Mouse (Mus musculus): Measurements from ENCODE around the gene Wfdc5.

Wfdc5 gene

GRCm38 (mm10) chr2:164180124-164180523, 2.4 kb downstream of the Wfdc5 start:
- ChIA-PET CTCF (interaction anchor here (0.5 to 2.3 kb wide), 20 partner anchors 10 to 1679 kb away, joined by 3 to 14 read pairs (median 3); partner anchors contain the start of genes Kcns1 (in 2 of the 4) and Wfdc12 (in 1 of the 4)), POLR2A (interaction anchor here in 2 of 4 experiments (0.6 to 1.4 kb wide), 8 partner anchors 9 to 86 kb away, joined by 3 to 11 read pairs (median 4); partner anchors contain the start of gene Kcns1 (in 1 of the 2))

DNA sequence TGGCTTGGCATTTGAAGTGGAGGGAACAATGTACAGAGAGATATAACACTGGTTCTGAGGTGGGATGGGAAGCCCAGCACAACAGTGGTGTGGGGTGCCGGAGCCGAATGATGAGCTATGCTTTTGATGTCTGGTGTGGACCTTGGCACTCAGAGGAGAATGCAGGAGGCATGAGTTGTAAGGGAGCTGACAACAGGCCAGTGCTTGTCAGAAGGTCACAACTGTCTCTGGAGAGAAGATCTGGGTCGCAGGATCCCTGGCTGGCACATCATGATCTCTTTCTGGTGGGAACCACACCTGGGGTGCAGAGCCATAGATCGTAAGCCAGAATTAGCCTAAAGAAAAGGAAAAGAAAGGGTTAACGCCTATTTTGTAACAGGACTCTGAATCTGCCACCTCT, 4.7 kb downstream of the Wfdc5 start:
- CTCF ChIA-PET, result interaction anchor here in 2 of 4 experiments (0.6 to 0.9 kb wide), 3 partner anchors 9 to 420 kb away, joined by 3 to 14 read pairs (median 3); no protein-coding TSS in a partner anchor

DNA sequence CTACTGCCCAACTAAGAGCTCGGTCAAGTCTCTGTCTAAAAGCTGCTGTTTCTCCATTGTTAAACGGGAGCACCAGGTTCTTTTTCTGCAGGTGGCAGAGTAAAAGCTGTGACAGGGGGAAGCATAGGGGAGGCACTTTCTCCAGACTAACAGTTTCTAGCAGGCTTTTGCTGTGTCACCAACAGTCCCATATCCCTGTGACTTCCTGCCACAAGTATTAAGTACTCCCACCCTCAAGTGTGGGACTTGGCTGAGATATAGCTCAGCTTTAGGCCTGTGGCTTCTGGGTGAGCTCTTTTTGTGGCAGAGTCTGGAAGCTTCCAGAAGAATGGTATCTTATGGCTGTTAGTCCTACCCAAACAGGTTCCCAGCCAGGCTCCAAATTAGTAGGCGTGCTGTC, 6.7 kb downstream of the Wfdc5 start:
- POLR2A ChIA-PET, result interaction anchor here in 1 of 4 experiments (0.6 to 1.2 kb wide), 3 partner anchors 35 to 106 kb away, joined by 3 read pairs; partner anchors contain the start of genes Stk4 and Tomm34

More for the DNA sequence above, 4.7 kb downstream of the Wfdc5 start:
- POLR2A ChIA-PET, result no interaction called here

GRCm38 (mm10) chr2:164174649-164175395, 7.7 kb downstream of the Wfdc5 start:
- CTCF ChIA-PET, result interaction anchor here in 2 of 4 experiments (0.6 to 0.7 kb wide), 2 partner anchors 52 to 372 kb away, joined by 3 to 4 read pairs; no protein-coding TSS in a partner anchor
- POLR2A ChIA-PET, result interaction anchor here in 2 of 4 experiments (0.6 to 1.2 kb wide), 4 partner anchors 10 to 180 kb away, joined by 3 read pairs; partner anchors contain the start of genes Stk4 (in 1 of the 2) and Tomm34 (in 1 of the 2)

More for the DNA sequence above, 6.7 kb downstream of the Wfdc5 start:
- CTCF ChIA-PET, result interaction anchor here in 1 of 4 experiments (0.6 kb wide), 1 partner anchor 216 kb away, joined by 10 read pairs; no protein-coding TSS in a partner anchor

GRCm38 (mm10) chr2:164173394-164173793, 9.1 kb downstream of the Wfdc5 start:
- ChIA-PET POLR2A (no interaction called here), CTCF (no interaction called here)

- POLR2A ChIA-PET, result interaction anchor here in 1 of 4 experiments (0.9 to 1.0 kb wide), 2 partner anchors 9 to 273 kb away, joined by 3 to 4 read pairs; partner anchors contain the start of gene Sdc4
- CTCF ChIA-PET, result interaction anchor here in 2 of 4 experiments (1.6 to 3.1 kb wide), 2 partner anchors 9 kb away, joined by 8 to 14 read pairs; no protein-coding TSS in a partner anchor
Measured at GRCm38 (mm10) chr2:164170902-164171301, 11.6 kb downstream of the Wfdc5 start, which contains the start of gene Kcns1. Kcns1 (minus strand) TSS chr2:164171113.

DNA sequence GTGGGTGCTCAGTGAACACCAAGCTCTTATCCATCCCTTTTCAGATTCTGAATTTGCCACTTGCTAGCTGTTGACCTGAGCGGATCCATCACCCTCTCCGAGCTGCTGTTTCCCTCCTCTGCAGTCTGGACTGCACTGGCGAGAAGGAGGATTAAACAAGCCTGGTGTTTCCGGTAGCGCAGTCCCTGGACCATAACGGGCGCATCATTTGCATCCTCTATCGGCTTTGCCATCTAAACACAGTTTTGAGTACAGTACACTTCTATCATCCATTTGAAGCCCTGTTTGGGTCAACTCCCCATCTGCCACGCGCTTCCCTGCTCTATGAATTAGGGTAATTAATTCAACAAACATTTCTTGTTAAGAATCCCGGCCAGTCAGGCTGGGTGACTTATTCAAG, 12.2 kb downstream of the Wfdc5 start:
- POLR2A ChIA-PET, result no interaction called here

DNA sequence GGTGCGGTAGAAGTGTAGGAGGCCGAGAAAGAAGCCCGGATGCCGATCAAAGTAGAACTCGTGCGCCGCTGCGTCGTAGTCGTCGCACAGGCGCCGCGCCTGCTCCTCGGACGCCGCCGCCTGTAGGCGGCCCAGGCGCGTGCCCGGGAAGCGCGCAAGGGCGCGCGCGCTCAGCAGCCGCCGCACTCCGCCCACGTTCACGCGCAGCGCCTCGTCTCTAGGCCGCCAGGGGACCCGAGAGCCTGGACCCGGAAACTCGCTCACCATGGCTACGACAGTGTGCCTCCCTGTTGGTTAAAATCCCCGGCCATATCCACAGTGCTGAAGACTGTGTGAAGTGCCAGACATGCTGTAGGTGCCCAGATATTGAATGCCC, 14.0 kb downstream of the Wfdc5 start:
- CTCF ChIA-PET, result interaction anchor here in 3 of 4 experiments (0.6 to 1.4 kb wide), 4 partner anchors 10 to 515 kb away, joined by 3 to 7 read pairs (median 6); partner anchors contain the start of gene Slpi (in 1 of the 3)

More for the DNA sequence above, 12.2 kb downstream of the Wfdc5 start:
- CTCF ChIA-PET, result interaction anchor here in 2 of 4 experiments (1.6 to 3.1 kb wide), 2 partner anchors 10 kb away, joined by 8 to 14 read pairs; no protein-coding TSS in a partner anchor

DNA sequence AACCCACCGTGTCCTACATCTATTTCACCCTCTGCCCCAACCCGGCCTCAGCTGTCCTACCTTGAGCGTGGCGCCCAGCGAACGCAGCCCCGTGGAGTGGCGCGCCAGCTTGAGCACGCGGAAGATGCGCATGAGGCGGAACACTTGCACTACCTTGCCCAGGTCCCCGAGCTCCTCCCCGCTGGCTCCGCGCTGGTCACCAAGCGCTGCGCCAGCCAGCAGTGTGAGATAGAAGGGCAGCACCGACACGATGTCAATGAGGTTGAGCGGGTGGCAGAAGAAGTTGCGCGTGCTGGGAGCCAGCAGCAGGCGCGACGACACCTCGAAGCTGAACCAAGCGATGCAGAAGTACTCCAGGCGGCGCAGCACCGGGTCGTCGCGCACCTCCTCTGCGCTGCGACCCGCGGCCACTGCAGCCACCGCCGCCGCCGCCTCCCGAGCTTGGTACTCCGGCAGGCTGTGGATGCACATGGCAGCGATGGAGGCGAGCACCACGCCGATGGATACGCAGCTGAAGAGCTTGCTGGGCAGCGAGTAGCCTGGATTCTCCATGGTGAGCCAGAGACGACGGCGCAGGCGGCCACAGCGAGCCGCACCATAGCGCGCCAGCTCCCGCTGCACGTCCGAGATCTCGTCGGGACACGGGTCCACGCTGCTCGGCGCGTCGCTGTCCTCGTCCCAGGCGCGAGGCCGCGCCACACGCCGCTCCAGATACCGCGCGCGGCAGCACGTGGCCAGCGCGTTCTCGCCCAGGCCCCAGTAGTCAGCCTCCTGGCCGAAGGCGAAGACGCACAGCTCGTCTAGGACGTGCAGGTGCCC, 14.6 kb downstream of the Wfdc5 start:
- POLR2A ChIA-PET, result interaction anchor here in 2 of 4 experiments (0.7 to 2.3 kb wide), 7 partner anchors 10 to 110 kb away, joined by 3 to 5 read pairs (median 3); partner anchors contain the start of gene Tomm34 (in 1 of the 2)
- CTCF ChIA-PET, result interaction anchor here in 3 of 4 experiments (0.6 to 1.4 kb wide), 7 partner anchors 9 to 516 kb away, joined by 3 to 7 read pairs (median 5); partner anchors contain the start of gene Slpi (in 2 of the 3)

More for the DNA sequence above, 14.0 kb downstream of the Wfdc5 start:
- POLR2A ChIA-PET, result interaction anchor here in 2 of 4 experiments (1.1 to 2.3 kb wide), 5 partner anchors 12 to 111 kb away, joined by 3 to 5 read pairs (median 4); partner anchors contain the start of gene Tomm34 (in 2 of the 2)

- ChIA-PET POLR2A (no interaction called here), CTCF (interaction anchor here in 1 of 4 experiments (1.1 kb wide), 1 partner anchor 30 kb away, joined by 4 read pairs; no protein-coding TSS in a partner anchor)
Measured at GRCm38 (mm10) chr2:164164941-164165340, 17.6 kb downstream of the Wfdc5 start.

DNA sequence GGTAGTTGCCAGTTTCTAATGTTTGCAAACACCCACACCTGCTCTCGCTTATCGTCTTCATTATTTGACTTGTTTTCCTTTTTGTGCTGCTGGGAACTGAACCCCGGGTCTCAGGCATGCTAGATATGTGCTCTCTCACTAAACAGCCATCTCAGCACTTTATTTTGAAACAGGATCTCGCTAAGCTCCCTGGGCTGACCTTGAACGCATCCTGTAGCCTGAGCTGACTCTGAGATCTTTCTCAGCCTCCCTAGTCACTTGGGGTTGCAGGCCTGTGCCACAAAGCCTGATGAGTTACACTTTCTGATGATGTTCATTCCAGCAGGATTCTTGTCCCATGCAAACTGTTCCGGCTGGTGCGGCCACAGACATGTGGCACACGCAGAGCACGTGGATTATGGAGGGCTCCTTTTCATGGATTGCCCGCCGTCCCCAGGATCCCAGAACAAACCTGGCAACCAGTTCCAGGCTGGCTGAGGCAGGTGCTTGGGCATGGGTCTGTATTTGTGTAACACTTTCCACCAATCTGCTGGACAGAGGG, 21.0 kb downstream of the Wfdc5 start:
- ChIA-PET POLR2A (interaction anchor here in 2 of 4 experiments (0.6 to 1.1 kb wide), 3 partner anchors 12 to 42 kb away, joined by 3 to 5 read pairs (median 3); no protein-coding TSS in a partner anchor), CTCF (interaction anchor here in 3 of 4 experiments (0.6 to 1.4 kb wide), 4 partner anchors 19 to 357 kb away, joined by 3 to 4 read pairs (median 4); no protein-coding TSS in a partner anchor)

- ChIA-PET CTCF (interaction anchor here in 1 of 4 experiments (0.7 kb wide), 1 partner anchor 10 kb away, joined by 7 read pairs; no protein-coding TSS in a partner anchor), POLR2A (interaction anchor here in 1 of 4 experiments (0.9 kb wide), 1 partner anchor 67 kb away, joined by 3 read pairs; no protein-coding TSS in a partner anchor)
Measured at GRCm38 (mm10) chr2:164158838-164159237, 23.7 kb downstream of the Wfdc5 start.

DNA sequence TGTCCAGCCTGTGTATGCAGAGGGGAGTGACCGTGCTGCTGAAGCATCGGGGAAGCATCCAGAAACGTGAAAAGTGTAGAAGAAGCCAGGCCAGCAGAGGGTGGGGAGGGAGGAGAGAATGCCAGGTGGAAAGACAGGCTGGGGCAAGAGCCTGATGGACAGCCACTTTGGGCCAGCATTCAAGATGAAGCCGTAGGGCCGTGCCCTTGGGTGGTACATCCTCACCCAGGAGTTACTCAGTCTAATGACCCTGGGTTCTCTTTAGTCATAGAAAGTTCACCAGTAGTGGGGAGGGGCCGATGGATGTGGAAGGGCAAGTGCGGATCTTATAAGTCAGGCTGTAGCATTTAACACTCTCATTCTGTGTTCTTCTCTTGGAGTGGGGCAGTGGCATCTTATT, 26.4 kb downstream of the Wfdc5 start:
- POLR2A ChIA-PET, result no interaction called here
- CTCF ChIA-PET, result no interaction called here

- POLR2A ChIA-PET, result interaction anchor here in 2 of 4 experiments (0.6 to 1.6 kb wide), 4 partner anchors 12 to 1065 kb away, joined by 3 read pairs; no protein-coding TSS in a partner anchor
- CTCF ChIA-PET, result interaction anchor here in 2 of 4 experiments (0.6 to 1.5 kb wide), 4 partner anchors 50 to 800 kb away, joined by 3 to 4 read pairs (median 4); partner anchors contain the start of gene Slpi (in 1 of the 2)
Measured at GRCm38 (mm10) chr2:164154007-164154406, 28.5 kb downstream of the Wfdc5 start.

DNA sequence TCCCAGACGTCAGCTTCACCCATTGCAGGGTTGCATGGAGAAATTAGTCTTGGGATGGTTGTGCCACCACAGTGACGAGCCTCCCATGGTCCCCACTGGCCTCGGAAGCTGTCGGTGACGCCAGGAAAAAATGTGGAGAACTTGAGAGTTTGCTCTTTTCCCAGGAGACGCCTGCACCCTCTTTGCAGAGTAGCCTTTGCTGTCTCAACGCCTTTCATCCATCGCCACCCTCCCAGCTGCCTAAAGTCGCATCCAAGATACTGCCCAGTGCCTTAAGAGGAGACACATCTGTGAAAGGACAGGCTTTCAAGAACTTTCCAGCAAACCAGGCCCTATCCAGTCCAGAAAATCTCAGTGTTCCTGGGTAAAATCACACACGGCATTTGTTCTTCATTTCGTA, 30.2 kb downstream of the Wfdc5 start:
- POLR2A ChIA-PET, result interaction anchor here in 1 of 4 experiments (1.5 kb wide), 1 partner anchor 44 kb away, joined by 3 read pairs; no protein-coding TSS in a partner anchor
- CTCF ChIA-PET, result no interaction called here

GRCm38 (mm10) chr2:164150086-164150760, 32.3 kb downstream of the Wfdc5 start:
- CTCF ChIA-PET, result interaction anchor here in 3 of 4 experiments (0.6 to 2.7 kb wide), 4 partner anchors 24 to 679 kb away, joined by 3 to 8 read pairs (median 3); partner anchors contain the start of gene Slpi (in 1 of the 3)
- POLR2A ChIA-PET, result interaction anchor here in 1 of 4 experiments (1.1 to 1.9 kb wide), 3 partner anchors 8 to 12 kb away, joined by 3 to 6 read pairs (median 4); no protein-coding TSS in a partner anchor
